Mouse (Mus musculus): Measurements from ENCODE around the gene Cyp4f16. TPM values are rescaled to one million over a fixed set of nuclear protein-coding genes. Genes with fewer than 3 reads are reported as not detected.
"Not testable (repeated sequence)": the region's sequence is repeated elsewhere in the genome, so short reads cannot be mapped to it uniquely, and the experiment has no call there.

Cyp4f16 gene
- 10 to 100 TPM; 11.9 to 15.3 TPM for total RNA-seq (2021)

- peak; percentile 97 for DNase-seq
These were observed at the start of gene Cyp4f16 for GRCm38 (mm10) chr17:32536051-32536866. Gene Cyp4f16, plus strand, starts transcription at chr17:32536558.

GRCm38 (mm10) chr17:32492349-32492980 is 43.9 kb upstream of the Cyp4f16 start:
- DNase-seq = peak; percentile 46

- peak; percentile 77 for DNase-seq
These were observed 41.8 kb upstream of the Cyp4f16 start for GRCm38 (mm10) chr17:32494601-32495000.

GRCm38 (mm10) chr17:32500511-32500910 is 35.8 kb upstream of the Cyp4f16 start:
- not testable (repeated sequence) for DNase-seq

GRCm38 (mm10) chr17:32501051-32501450 is 35.3 kb upstream of the Cyp4f16 start:
- no peak for DNase-seq

GRCm38 (mm10) chr17:32503111-32503510 is 33.2 kb upstream of the Cyp4f16 start:
- no peak for DNase-seq

- DNase-seq = peak; percentile 53
These were observed 30.3 kb upstream of the Cyp4f16 start, which contains the start of gene Cyp4f17 for GRCm38 (mm10) chr17:32505851-32506728. Gene Cyp4f17, plus strand, starts transcription at chr17:32506050.

- no peak for DNase-seq
These were observed 29.6 kb upstream of the Cyp4f16 start for GRCm38 (mm10) chr17:32506729-32507245.

GRCm38 (mm10) chr17:32516126-32516525 is 20.2 kb upstream of the Cyp4f16 start:
- no peak for DNase-seq

- DNase-seq = no peak
These were observed 14.4 kb upstream of the Cyp4f16 start for GRCm38 (mm10) chr17:32521981-32522380.

GRCm38 (mm10) chr17:32522386-32522785 is 14.0 kb upstream of the Cyp4f16 start:
- no peak for DNase-seq

- DNase-seq = no peak
These were observed 13.5 kb upstream of the Cyp4f16 start for GRCm38 (mm10) chr17:32522816-32523215.

- no peak for DNase-seq
These were observed 12.5 kb upstream of the Cyp4f16 start for GRCm38 (mm10) chr17:32523895-32524294.

GRCm38 (mm10) chr17:32526341-32526740 is 10.0 kb upstream of the Cyp4f16 start:
- DNase-seq = not testable (repeated sequence)

- DNase-seq = no peak
These were observed 8.6 kb upstream of the Cyp4f16 start for GRCm38 (mm10) chr17:32527748-32528147.

GRCm38 (mm10) chr17:32528408-32529337 is 7.7 kb upstream of the Cyp4f16 start:
- peak; percentile 94 for DNase-seq

- not testable (repeated sequence) for DNase-seq
These were observed 4.0 kb upstream of the Cyp4f16 start for GRCm38 (mm10) chr17:32532356-32532755.

GRCm38 (mm10) chr17:32534068-32534467 is 2.3 kb upstream of the Cyp4f16 start:
- no peak for DNase-seq

- peak; percentile 32 for DNase-seq
These were observed 501 bp downstream of the Cyp4f16 start for GRCm38 (mm10) chr17:32536867-32537250.

GRCm38 (mm10) chr17:32544792-32545191 is 8.4 kb downstream of the Cyp4f16 start:
- not testable (repeated sequence) for DNase-seq

GRCm38 (mm10) chr17:32550377-32550776 is 14.0 kb downstream of the Cyp4f16 start:
- DNase-seq = not testable (repeated sequence)

Measured in heart, postnatal 4 days (tissue).